Mouse (Mus musculus): ENCODE measurements around the gene Rnf10. TPM values are rescaled to one million over a fixed set of nuclear protein-coding genes. Genes with fewer than 3 reads are reported as not detected.
"Not testable (repeated sequence)": the region's sequence is repeated elsewhere in the genome, so short reads cannot be mapped to it uniquely, and the experiment has no call there.

The Rnf10 gene
- polyA plus RNA-seq, 1 experiment from 2014 or later = 97.2 TPM

GRCm38 (mm10) chr5:115312816-115313667 lies 40.3 kb upstream of the Rnf10 start:
- DNase-seq = peak; percentile 71
- Histone ChIP-seq H3K4me1 (ENCODE audit: insufficient read depth) (peaks cover 19% of the 10 kb centered on the region), H3K36me3 (ENCODE audit: insufficient read depth) (no peaks in the 10 kb centered on the region), H3K27ac (ENCODE audit: low read depth) (0 out of 2 replicates have a peak overlapping the region, but pooled peaks have one; percentile 6), H3K9ac (no peak overlapping the region), H3K4me3 (ENCODE audit: low read depth, low read length) (no peak overlapping the region), H3K27me3 (ENCODE audit: insufficient read depth, low read length) (no peaks in the 10 kb centered on the region), H3K4me2 (no peak overlapping the region; the same call in 1 of the 2 replicates), H3K9me3 (ENCODE audit: low read depth, low read length) (no peaks in the 10 kb centered on the region)
- TF ChIP-seq CTCF (IDR thresholded peaks at IDR 0.05; ENCODE audit: low read depth) = no peak
- ATAC-seq (ENCODE audit: insufficient read depth) = 0 out of 2 replicates have a peak, but pooled peaks have one; percentile 45
- WGBS = 47% methylated on average over 10 of the region's 10 CpGs

- Histone ChIP-seq H3K4me3 (ENCODE audit: low read depth, low read length) (no peak overlapping the region), H3K9me3 (ENCODE audit: low read depth, low read length) (no peaks in the 10 kb centered on the region), H3K4me1 (ENCODE audit: insufficient read depth) (peaks cover 14% of the 10 kb centered on the region; the same call in 1 of the 2 replicates), H3K27me3 (ENCODE audit: insufficient read depth, low read length) (no peaks in the 10 kb centered on the region), H3K27ac (ENCODE audit: low read depth) (no peak overlapping the region), H3K9ac (no peak overlapping the region), H3K36me3 (ENCODE audit: insufficient read depth) (no peaks in the 10 kb centered on the region), H3K4me2 (no peak overlapping the region; the same call in 1 of the 2 replicates)
- TF ChIP-seq CTCF (IDR thresholded peaks at IDR 0.05; ENCODE audit: low read depth) = no peak
- 72% methylated on average over 4 of the region's 4 CpGs for WGBS
- ATAC-seq (ENCODE audit: insufficient read depth) (no peak), DNase-seq (no peak)
Measured at GRCm38 (mm10) chr5:115312354-115312753, 39.7 kb upstream of the Rnf10 start.

- H3K4me2 ChIP-seq = peak overlapping the region; percentile 83
- not testable (repeated sequence) for H3K27ac ChIP-seq (ENCODE audit: low read depth); H3K9ac ChIP-seq; H3K27me3 ChIP-seq (ENCODE audit: insufficient read depth, low read length); H3K4me3 ChIP-seq (ENCODE audit: low read depth, low read length); ATAC-seq (ENCODE audit: insufficient read depth); H3K9me3 ChIP-seq (ENCODE audit: low read depth, low read length); DNase-seq
- WGBS = 66% methylated on average over 3 of the region's 7 CpGs
- H3K36me3 ChIP-seq (ENCODE audit: insufficient read depth) = peaks cover 23% of the 10 kb centered on the region
- peaks cover 15% of the 10 kb centered on the region for H3K4me1 ChIP-seq (ENCODE audit: insufficient read depth)
Measured at GRCm38 (mm10) chr5:115302190-115302589, 29.5 kb upstream of the Rnf10 start.

DNA sequence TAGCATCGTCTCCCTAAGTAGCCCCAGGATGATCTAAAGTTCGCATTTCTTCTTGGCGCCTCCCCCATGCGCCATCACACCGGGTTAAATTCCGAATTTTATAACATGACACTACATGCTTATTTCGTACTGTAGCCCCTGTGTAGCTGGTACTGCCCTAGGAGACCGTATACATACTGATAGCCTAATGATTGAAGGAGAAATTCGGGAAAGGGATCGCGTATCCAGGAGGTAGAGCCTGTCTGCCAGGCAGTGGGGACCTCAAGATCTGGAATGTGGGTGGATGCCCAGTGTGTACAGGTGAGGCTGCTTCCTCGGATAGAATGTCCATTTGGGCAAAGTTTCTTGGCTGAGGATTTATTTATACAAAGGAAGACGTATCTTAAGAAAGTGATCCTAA lies 28.9 kb upstream of the Rnf10 start:
- peak overlapping the region; percentile 63 for H3K9ac ChIP-seq
- no peak for TF ChIP-seq CTCF (IDR thresholded peaks at IDR 0.05; ENCODE audit: low read depth)
- DNase-seq = no peak
- H3K9me3 ChIP-seq (ENCODE audit: low read depth, low read length) = no peaks in the 10 kb centered on the region
- ATAC-seq (ENCODE audit: insufficient read depth) = no peak
- H3K4me3 ChIP-seq (ENCODE audit: low read depth, low read length) = peak overlapping the region; percentile 89
- H3K27me3 ChIP-seq (ENCODE audit: insufficient read depth, low read length) = no peaks in the 10 kb centered on the region
- 13% methylated on average over 13 of the region's 13 CpGs for WGBS
- peaks cover 29% of the 10 kb centered on the region for H3K36me3 ChIP-seq (ENCODE audit: insufficient read depth)
- peaks cover 15% of the 10 kb centered on the region for H3K4me1 ChIP-seq (ENCODE audit: insufficient read depth)
- peak overlapping the region; percentile 81 for H3K27ac ChIP-seq (ENCODE audit: low read depth)
- H3K4me2 ChIP-seq = peak overlapping the region; percentile 83

GRCm38 (mm10) chr5:115300792-115301614 lies 28.3 kb upstream of the Rnf10 start, which contains the start of gene Dynll1:
TSS of gene Dynll1 (minus strand) at chr5:115300999.
- Histone ChIP-seq H3K9ac (peak within 1 kb of the TSS; percentile 79), H3K27me3 (ENCODE audit: insufficient read depth, low read length) (no peaks in the 10 kb centered on the region), H3K27ac (ENCODE audit: low read depth) (peak within 1 kb of the TSS; percentile 93), H3K4me1 (ENCODE audit: insufficient read depth) (peaks cover 15% of the 10 kb centered on the region), H3K4me2 (peak within 1 kb of the TSS; percentile 83), H3K36me3 (ENCODE audit: insufficient read depth) (peaks cover 35% of the 10 kb centered on the region), H3K4me3 (ENCODE audit: low read depth, low read length) (peak within 1 kb of the TSS; percentile 89), H3K9me3 (ENCODE audit: low read depth, low read length) (no peaks in the 10 kb centered on the region)
- peak; percentile 100 for DNase-seq
- ATAC-seq (ENCODE audit: insufficient read depth) = peak; percentile 97
- WGBS = under 1% methylated on average over 66 of the region's 66 CpGs
- TF ChIP-seq CTCF (IDR thresholded peaks at IDR 0.05; ENCODE audit: low read depth) = peak; percentile 24; the same call in 1 of the 2 replicates

DNA sequence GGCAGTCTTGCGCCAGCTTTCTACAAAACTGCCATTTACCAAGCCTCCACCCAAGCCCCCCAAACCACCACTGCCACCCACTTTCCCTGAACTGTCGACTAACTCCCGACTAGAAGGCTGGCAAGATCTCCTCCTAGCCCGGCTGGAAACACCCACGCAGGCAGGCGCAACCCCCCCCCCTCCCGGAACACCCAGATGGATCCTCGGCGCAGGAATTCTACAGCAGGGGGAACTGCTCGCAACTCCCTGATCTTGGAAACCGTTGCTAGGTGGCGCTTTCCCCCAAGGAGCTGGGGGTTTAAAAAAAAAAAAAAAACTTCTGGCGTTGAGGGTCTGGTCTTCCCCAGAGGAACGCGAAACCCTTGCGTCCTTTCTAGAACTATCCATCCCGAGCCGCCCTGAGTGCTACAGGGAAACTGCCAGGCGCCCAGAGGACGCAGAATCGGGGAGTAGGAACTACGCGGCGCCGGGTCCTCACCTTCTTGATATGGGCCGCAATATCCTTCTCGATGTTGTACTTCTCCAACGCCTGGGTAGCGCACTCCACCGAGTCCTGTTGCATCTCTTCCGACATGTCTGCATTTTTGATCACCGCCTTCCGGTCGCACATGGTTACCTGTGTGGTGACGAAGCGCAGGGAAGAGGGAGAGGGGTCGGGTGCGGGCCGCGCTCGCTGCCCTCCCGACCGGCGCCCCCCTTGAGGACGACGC lies 27.5 kb upstream of the Rnf10 start:
- Histone ChIP-seq H3K4me2 (peak overlapping the region; percentile 68), H3K9ac (peak overlapping the region; percentile 79), H3K4me3 (ENCODE audit: low read depth, low read length) (peak overlapping the region; percentile 89), H3K9me3 (ENCODE audit: low read depth, low read length) (no peaks in the 10 kb centered on the region), H3K27me3 (ENCODE audit: insufficient read depth, low read length) (no peaks in the 10 kb centered on the region), H3K27ac (ENCODE audit: low read depth) (peak overlapping the region; percentile 93), H3K36me3 (ENCODE audit: insufficient read depth) (peaks cover 43% of the 10 kb centered on the region), H3K4me1 (ENCODE audit: insufficient read depth) (peaks cover 15% of the 10 kb centered on the region)
- ATAC-seq (ENCODE audit: insufficient read depth) (0 out of 2 replicates have a peak, but pooled peaks have one; percentile 1), DNase-seq (peak; percentile 91)
- peak; percentile 36 for TF ChIP-seq CTCF (IDR thresholded peaks at IDR 0.05; ENCODE audit: low read depth)
- under 1% methylated on average over 46 of the region's 46 CpGs for WGBS

Data from lung, embryonic 14.5 days (tissue).